Mouse (Mus musculus) cerebellum, adult 2 months (tissue): ENCODE results near the gene Depdc5. TPM values are rescaled to one million over a fixed set of nuclear protein-coding genes. Genes with fewer than 3 reads are reported as not detected.
"Not testable (repeated sequence)": the region's sequence is repeated elsewhere in the genome, so short reads cannot be mapped to it uniquely, and the experiment has no call there.

Experiments
- DNase-seq, 2 experiments: peaks; one replicate each; pipeline ENCODE4 v3.0.0; 2021
- H3K27ac ChIP-seq: fragments of 200-500 bp; 2 replicates; pipeline ENCODE4 v1.5.1; 2012; ENCODE audit warnings: low read length, control low read depth, inconsistent platforms; ENCODE audit not compliant: insufficient read depth
- H3K27me3 ChIP-seq: fragments of 200-500 bp; 2 replicates; pipeline ENCODE4 v1.6.1; 2012; ENCODE audit warnings: inconsistent platforms, mild to moderate bottlenecking, low read length, moderate library complexity; ENCODE audit not compliant: control insufficient read depth, insufficient read depth
- H3K4me1 ChIP-seq: fragments of 200-500 bp; 2 replicates; pipeline ENCODE4 v1.6.1; 2011; ENCODE audit warnings: low read length; ENCODE audit not compliant: control insufficient read depth, insufficient read depth
- H3K4me3 ChIP-seq: fragments of 200-500 bp; replicated peaks from 2 replicates; pipeline ENCODE3; 2011; ENCODE audit warnings: mild to moderate bottlenecking, low read depth, low read length, control low read depth; ENCODE audit not compliant: insufficient read depth
- CTCF ChIP-seq: fragments of 200-500 bp; IDR thresholded peaks from 2 replicates; pipeline ENCODE4 v1.5.1; 2011; ENCODE audit warnings: low read depth, mild to moderate bottlenecking, control low read depth, low read length, moderate library complexity, borderline replicate concordance; ENCODE audit not compliant: insufficient read depth
- POLR2A ChIP-seq: fragments of 200-500 bp; IDR thresholded peaks from 2 replicates; pipeline ENCODE4 v1.6.1; 2011; ENCODE audit warnings: low read length, control low read depth, borderline replicate concordance; ENCODE audit not compliant: insufficient read depth
- WGBS: fragments of 180-500 bp; shearing (Covaris S2); methylation state at CpG from one replicate; pipeline ENCODE4 v1.1.7; 2018; 5-methylcytosine and 5-hydroxymethylcytosine counted together
- polyA plus RNA-seq: library from polyadenylated mRNA; depleted of rRNA; stranded (reverse); fragments of >200 nt; gene quantifications from 2 replicates; pipeline ENCODE4 v1.2.3, GENCODE M21; 2012

Depdc5 gene
- polyA plus RNA-seq, 1 experiment: 45.8 TPM

DNA sequence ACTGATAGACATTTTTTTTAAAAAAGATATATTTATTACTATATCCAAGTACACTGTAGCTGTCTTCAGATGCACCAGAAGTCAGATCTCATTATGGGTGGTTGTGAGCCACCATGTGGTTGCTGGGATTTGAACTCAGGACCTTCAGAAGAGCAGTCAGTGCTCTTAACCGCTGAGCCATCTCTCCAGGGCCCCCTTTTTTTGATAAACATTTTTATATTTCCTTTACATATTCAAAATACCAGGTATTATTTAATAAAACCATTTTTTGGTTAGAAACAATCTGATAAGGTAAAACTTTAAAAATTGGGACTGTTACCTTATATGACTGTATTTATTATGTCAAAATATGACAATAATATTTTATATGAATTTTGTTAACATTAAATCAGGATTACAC, 2.4 kb upstream of the Depdc5 start:
- Histone ChIP-seq H3K4me3 (no peak overlapping the region), H3K4me1 (peaks cover 2% of the 10 kb centered on the region; the same call in 1 of the 2 replicates), H3K27ac (no peak overlapping the region), H3K27me3 (no peaks in the 10 kb centered on the region)
- no peak for TF ChIP-seq POLR2A
- no peak for DNase-seq
- WGBS: 78% methylated on average over 1 of the region's 1 CpGs

DNA sequence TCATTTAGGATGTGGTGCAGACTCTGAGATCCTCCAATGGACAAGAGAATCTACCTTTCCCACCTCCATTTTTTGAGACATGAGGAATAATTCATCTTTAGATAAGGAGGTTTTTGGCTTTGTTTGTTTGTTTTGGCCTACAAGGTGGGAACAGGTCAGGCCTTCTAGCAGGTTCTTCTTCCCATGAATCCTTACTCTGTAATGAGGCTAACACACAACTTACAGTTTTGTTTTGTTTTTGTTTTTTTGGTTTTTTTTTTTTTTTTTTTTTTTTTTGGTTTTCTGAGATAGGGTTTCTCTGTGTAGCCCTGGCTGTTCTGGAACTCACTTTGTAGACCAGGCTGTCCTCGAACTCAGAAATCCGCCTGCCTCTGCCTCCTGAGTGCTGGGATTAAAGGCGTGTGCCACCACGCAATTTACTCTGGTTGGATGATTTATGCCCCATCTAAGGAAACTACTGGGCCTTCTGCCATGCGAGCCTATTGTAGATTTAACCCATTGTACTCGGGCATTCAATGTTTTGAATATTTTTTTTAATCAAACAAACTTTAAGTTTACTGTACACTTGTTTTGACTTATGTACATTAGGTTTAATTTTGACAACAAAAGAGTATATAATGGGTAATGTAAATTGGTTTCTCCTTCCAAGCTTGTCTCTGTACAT, 900 bp upstream of the Depdc5 start:
- H3K27me3 ChIP-seq: no peaks in the 10 kb centered on the region
- no peak overlapping the region for H3K27ac ChIP-seq
- WGBS: 46% methylated on average over 6 of the region's 6 CpGs
- no peak for DNase-seq
- no peak overlapping the region for H3K4me3 ChIP-seq
- TF ChIP-seq POLR2A: no peak
- no peak for TF ChIP-seq CTCF
- H3K4me1 ChIP-seq: peaks cover 2% of the 10 kb centered on the region; the same call in 1 of the 2 replicates

DNA sequence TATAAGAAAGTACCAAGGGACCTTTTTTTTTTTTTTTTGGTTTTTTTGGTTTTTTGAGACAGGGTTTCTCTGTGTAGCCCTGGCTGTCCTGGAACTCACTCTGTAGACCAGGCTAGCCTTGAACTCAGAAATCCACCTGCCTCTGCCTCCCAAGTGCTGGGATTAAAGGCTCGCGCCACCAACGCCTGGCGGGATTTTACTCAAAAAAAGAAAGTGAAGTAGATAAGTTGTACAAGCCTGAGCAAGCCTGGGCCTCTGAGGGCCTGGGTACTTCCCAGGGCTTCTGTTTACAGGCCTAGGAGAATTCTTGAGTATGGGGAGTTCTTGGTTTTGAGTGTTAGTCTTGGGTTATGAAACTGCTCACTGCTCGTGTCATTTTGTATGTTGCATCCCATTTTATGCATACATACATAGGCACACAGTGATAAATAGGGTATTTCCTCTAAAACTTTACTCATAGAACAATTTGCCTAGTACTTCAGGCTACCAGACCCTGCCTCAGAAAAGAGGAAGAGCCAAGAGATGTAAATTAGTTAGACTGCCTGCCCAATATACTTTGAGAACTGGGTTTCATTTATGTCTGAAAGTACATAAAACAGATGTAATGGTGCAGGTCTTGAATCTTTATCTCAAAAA, 6.0 kb downstream of the Depdc5 start:
- TF ChIP-seq POLR2A (no peak), CTCF (no peak)
- H3K4me3 ChIP-seq: no peak overlapping the region
- H3K27ac ChIP-seq: no peak overlapping the region
- no peaks in the 10 kb centered on the region for H3K27me3 ChIP-seq
- H3K4me1 ChIP-seq: peaks cover 2% of the 10 kb centered on the region; the same call in 1 of the 2 replicates
- DNase-seq: no peak
- WGBS: 95% methylated on average over 5 of the region's 5 CpGs

DNA sequence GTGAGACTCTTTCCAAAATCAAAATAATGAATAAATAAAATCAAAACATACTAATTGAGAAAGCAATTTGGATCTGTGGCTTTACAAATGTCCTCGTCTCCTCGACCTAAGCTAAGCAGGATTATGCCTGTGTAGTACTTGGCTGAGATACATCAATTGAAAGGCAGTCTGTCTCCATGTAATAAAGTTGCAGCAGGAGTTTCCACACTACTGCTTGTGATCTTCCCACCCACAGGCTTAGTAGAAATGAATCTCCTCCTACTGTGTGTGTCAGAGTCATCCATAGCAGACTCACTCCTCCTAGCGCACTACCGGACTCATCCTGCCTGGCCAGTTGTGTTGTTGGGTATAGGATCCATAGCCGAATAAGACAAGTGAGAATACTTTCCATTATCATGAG, 8.8 kb downstream of the Depdc5 start:
- no peak overlapping the region for H3K4me3 ChIP-seq
- TF ChIP-seq POLR2A (no peak), CTCF (no peak)
- no peaks in the 10 kb centered on the region for H3K4me1 ChIP-seq
- no peak overlapping the region for H3K27ac ChIP-seq
- no peak for DNase-seq
- WGBS: 91% methylated on average over 5 of the region's 5 CpGs
- no peaks in the 10 kb centered on the region for H3K27me3 ChIP-seq

DNA sequence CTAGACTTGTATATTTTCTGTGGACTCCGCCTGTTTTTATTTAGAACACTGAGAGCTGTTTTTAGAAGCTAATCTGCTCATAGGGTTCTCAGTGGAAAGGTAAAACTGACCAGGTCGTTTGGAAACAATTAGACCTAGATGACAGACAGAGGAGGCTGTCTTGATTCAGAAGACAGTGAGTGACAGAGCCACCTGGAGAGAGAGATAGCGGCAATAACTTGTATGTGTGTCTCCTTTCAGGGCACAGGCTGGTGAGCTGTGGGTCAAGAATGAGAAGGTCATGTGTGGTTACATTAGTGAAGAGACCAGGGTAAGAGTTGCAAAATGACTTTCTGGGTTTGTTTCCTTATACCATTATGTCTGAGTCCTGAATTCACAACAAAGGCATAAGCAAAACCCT, 23.2 kb downstream of the Depdc5 start:
- WGBS: 71% methylated on average over 3 of the region's 3 CpGs
- Histone ChIP-seq H3K27ac (no peak overlapping the region), H3K4me1 (no peaks in the 10 kb centered on the region), H3K4me3 (no peak overlapping the region), H3K27me3 (no peaks in the 10 kb centered on the region)
- no peak for TF ChIP-seq POLR2A
- TF ChIP-seq CTCF: no peak
- DNase-seq: no peak

DNA sequence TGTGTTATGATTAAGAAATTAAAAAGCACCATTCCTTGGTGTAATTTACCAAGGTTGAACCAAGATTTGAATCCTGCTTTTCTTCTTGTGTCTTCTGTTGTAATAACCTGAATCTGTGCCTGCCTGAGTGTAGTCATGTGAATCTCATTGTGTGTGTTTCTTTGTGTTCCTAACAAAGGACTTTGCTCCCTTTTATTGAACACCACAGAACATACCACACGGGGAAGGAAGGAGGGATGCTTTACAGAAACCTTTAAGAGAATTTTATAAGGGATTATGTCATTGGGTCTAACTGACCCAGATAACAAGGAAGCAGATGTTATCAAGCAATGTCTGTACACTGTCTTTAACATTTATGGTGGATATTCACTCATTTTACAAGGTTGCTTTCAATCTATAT, 44.0 kb downstream of the Depdc5 start:
- H3K27ac ChIP-seq: no peak overlapping the region
- no peaks in the 10 kb centered on the region for H3K4me1 ChIP-seq
- H3K4me3 ChIP-seq: no peak overlapping the region
- TF ChIP-seq CTCF: no peak
- TF ChIP-seq POLR2A: no peak
- DNase-seq: no peak
- WGBS: 18% methylated on average over 1 of the region's 1 CpGs
- H3K27me3 ChIP-seq: no peaks in the 10 kb centered on the region

DNA sequence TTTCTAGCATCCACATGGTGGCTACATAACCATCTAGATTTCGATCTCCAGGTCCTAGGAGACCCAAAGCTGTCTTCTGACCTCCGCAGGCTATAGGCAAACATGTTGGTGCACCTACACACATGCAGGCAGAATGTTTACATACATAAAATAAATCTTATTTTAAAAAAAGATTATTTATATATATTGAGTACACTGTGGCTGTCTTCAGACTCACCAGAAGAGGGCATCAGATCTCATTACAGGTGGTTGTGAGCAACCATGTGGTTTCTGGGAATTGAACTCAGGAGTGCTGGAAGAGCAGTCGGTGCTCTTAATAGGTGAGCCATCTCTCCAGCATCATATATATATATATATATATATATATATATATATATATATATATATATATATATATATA, 50.6 kb downstream of the Depdc5 start:
- Histone ChIP-seq H3K27me3 (no peaks in the 10 kb centered on the region), H3K4me1 (no peaks in the 10 kb centered on the region), H3K4me3 (no peak overlapping the region), H3K27ac (no peak overlapping the region)
- 71% methylated on average over 3 of the region's 3 CpGs for WGBS
- TF ChIP-seq CTCF (no peak), POLR2A (no peak)
- DNase-seq: no peak

DNA sequence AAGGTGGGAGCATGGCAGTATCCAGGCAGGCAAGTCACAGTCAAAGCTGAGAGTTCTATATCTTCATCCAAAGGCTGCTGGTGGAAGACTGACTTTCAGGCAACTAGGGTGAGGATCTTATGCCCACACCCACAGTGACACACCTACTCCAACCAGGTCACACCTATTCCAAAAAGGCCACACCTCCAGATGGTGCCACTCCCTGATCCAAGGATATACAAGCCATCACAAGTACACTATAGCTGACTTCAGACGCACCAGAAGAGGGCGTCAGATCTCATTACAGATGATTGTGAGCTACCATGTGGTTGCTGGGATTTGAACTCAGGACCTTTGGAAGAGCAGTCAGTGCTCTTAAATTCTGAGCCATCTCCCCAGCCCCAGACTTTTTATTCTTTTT, 55.8 kb downstream of the Depdc5 start:
- not testable (repeated sequence) for H3K4me3 ChIP-seq, H3K27me3 ChIP-seq, H3K4me1 ChIP-seq, DNase-seq, H3K27ac ChIP-seq
- WGBS: 90% methylated on average over 2 of the region's 2 CpGs
